Mouse (Mus musculus): Measurements from ENCODE around the gene Ntn4. TPM values are rescaled to one million over a fixed set of nuclear protein-coding genes. Genes with fewer than 3 reads are reported as not detected.

Gene Ntn4
- total RNA-seq, 2 experiments from 2014 or later = 9.1 to 11.5 TPM

GRCm38 (mm10) chr10:93642897-93643296 is 2.4 kb downstream of the Ntn4 start:
- intact Hi-C loops (cut with DNase I) = no loop called here
- no peak for TF ChIP-seq CTCF (IDR thresholded peaks at IDR 0.05)
- H3K27ac ChIP-seq = no peak overlapping the region
- DNase-seq (ENCODE audit: extremely low spot score in 1 of 2, low spot score in 2 of 2) = no peak
- no peak overlapping the region for H3K4me3 ChIP-seq

GRCm38 (mm10) chr10:93644451-93644941 is 4.0 kb downstream of the Ntn4 start:
- no peak for TF ChIP-seq CTCF (IDR thresholded peaks at IDR 0.05)
- DNase-seq (ENCODE audit: extremely low spot score in 1 of 2, low spot score in 2 of 2) = no peak
- no peak overlapping the region for H3K27ac ChIP-seq
- intact Hi-C loops (cut with DNase I) = no loop called here
- H3K4me3 ChIP-seq = no peak overlapping the region

- H3K27ac ChIP-seq = no peak overlapping the region
- no peak for DNase-seq (ENCODE audit: extremely low spot score in 1 of 2, low spot score in 2 of 2)
- intact Hi-C loops (cut with DNase I) = no loop called here
- TF ChIP-seq CTCF (IDR thresholded peaks at IDR 0.05) = no peak
- H3K4me3 ChIP-seq = no peak overlapping the region
Measured at GRCm38 (mm10) chr10:93647655-93648561, 7.4 kb downstream of the Ntn4 start.

GRCm38 (mm10) chr10:93648598-93649102 is 8.2 kb downstream of the Ntn4 start:
- Histone ChIP-seq H3K4me3 (no peak overlapping the region), H3K27ac (no peak overlapping the region)
- no peak for TF ChIP-seq CTCF (IDR thresholded peaks at IDR 0.05)
- intact Hi-C loops (cut with DNase I) = no loop called here
- DNase-seq (ENCODE audit: extremely low spot score in 1 of 2, low spot score in 2 of 2) = no peak

GRCm38 (mm10) chr10:93649127-93649526 is 8.6 kb downstream of the Ntn4 start:
- H3K4me3 ChIP-seq = no peak overlapping the region
- DNase-seq (ENCODE audit: extremely low spot score in 1 of 2, low spot score in 2 of 2) = no peak
- no peak overlapping the region for H3K27ac ChIP-seq
- intact Hi-C loops (cut with DNase I) = no loop called here
- TF ChIP-seq CTCF (IDR thresholded peaks at IDR 0.05) = peak; percentile 10

- DNase-seq (ENCODE audit: extremely low spot score in 1 of 2, low spot score in 2 of 2) = no peak
- intact Hi-C loops (cut with DNase I) = no loop called here
- no peak for TF ChIP-seq CTCF (IDR thresholded peaks at IDR 0.05)
- Histone ChIP-seq H3K27ac (no peak overlapping the region), H3K4me3 (no peak overlapping the region)
Measured at GRCm38 (mm10) chr10:93649600-93649999, 9.1 kb downstream of the Ntn4 start.

GRCm38 (mm10) chr10:93653322-93653721 is 12.8 kb downstream of the Ntn4 start:
- Histone ChIP-seq H3K4me3 (no peak overlapping the region), H3K27ac (no peak overlapping the region)
- intact Hi-C loops (cut with DNase I) = no loop called here

GRCm38 (mm10) chr10:93655428-93655827 is 14.9 kb downstream of the Ntn4 start:
- intact Hi-C loops (cut with DNase I) = no loop called here
- no peak; the same call in 1 of the 2 replicates for TF ChIP-seq CTCF (IDR thresholded peaks at IDR 0.05)
- Histone ChIP-seq H3K4me3 (no peak overlapping the region), H3K27ac (no peak overlapping the region)
- DNase-seq (ENCODE audit: extremely low spot score in 1 of 2, low spot score in 2 of 2) = no peak

More at GRCm38 (mm10) chr10:93653322-93653721, 12.8 kb downstream of the Ntn4 start:
- no peak for TF ChIP-seq CTCF (IDR thresholded peaks at IDR 0.05)
- DNase-seq (ENCODE audit: extremely low spot score in 1 of 2, low spot score in 2 of 2) = no peak

GRCm38 (mm10) chr10:93659792-93660191 is 19.3 kb downstream of the Ntn4 start:
- H3K27ac ChIP-seq = no peak overlapping the region
- no peak overlapping the region for H3K4me3 ChIP-seq
- no peak for TF ChIP-seq CTCF (IDR thresholded peaks at IDR 0.05)
- intact Hi-C loops (cut with DNase I) = no loop called here
- DNase-seq (ENCODE audit: extremely low spot score in 1 of 2, low spot score in 2 of 2) = no peak

- intact Hi-C loops (cut with DNase I) = no loop called here
- no peak for DNase-seq (ENCODE audit: extremely low spot score in 1 of 2, low spot score in 2 of 2)
- no peak overlapping the region for H3K4me3 ChIP-seq
- TF ChIP-seq CTCF (IDR thresholded peaks at IDR 0.05) = no peak
- H3K27ac ChIP-seq = no peak overlapping the region
Measured at GRCm38 (mm10) chr10:93661348-93661991, 21.0 kb downstream of the Ntn4 start.

- Histone ChIP-seq H3K27ac (no peak overlapping the region), H3K4me3 (no peak overlapping the region)
- no peak for TF ChIP-seq CTCF (IDR thresholded peaks at IDR 0.05)
- intact Hi-C loops (cut with DNase I) = no loop called here
- DNase-seq (ENCODE audit: extremely low spot score in 1 of 2, low spot score in 2 of 2) = no peak
Measured at GRCm38 (mm10) chr10:93662018-93662417, 21.5 kb downstream of the Ntn4 start.

- DNase-seq (ENCODE audit: extremely low spot score in 1 of 2, low spot score in 2 of 2) = no peak
- H3K4me3 ChIP-seq = no peak overlapping the region
- intact Hi-C loops (cut with DNase I) = no loop called here
- no peak for TF ChIP-seq CTCF (IDR thresholded peaks at IDR 0.05)
- H3K27ac ChIP-seq = no peak overlapping the region
Measured at GRCm38 (mm10) chr10:93666222-93666621, 25.7 kb downstream of the Ntn4 start.
